ENCODE assay signal across 9 mouse cellular contexts in the genomic region with DNA sequence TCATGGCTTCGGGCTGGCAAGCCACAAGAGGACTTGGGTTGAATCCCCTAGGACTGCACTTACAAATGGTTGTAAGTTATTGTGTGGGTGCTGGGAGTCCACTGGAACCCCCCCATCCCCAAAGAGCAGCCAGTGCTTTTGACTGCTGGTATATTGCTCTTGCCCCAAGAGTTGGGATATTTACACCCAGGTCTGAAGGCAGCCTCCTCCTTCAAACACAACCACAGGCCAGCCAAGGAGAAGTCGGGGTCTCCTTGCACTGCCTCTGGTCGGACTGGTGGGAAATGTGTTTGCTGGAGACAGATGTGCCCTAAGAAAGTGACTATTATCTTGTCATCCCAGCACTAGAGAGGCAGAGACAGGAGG. TPM values are rescaled to one million over a fixed set of nuclear protein-coding genes. Genes with fewer than 3 reads are reported as not detected.
A peak's percentile ranks its signal among the peaks of the same experiment; 100 is the strongest.
DNase-seq lines count a peak whose midpoint lies in the region; ATAC-seq and TF ChIP-seq lines count a peak whose summit lies in the region.
"Had no signal": no experiment of that assay in that cellular context is flagged by ENCODE, and none has a peak within 500 bp of the region (broad histone marks: within the 10 kb centered on the region; RNA-seq: fewer than 3 reads in every experiment).

No protein-coding gene starts in this region.

- peak overlapping the region; percentile 42 for H3K27ac ChIP-seq in bone marrow, adult 2 months (ENCODE audit: control insufficient read depth, insufficient read depth, low read depth, low read length, poor library complexity)
- peak overlapping the region; percentile 94 for H3K27ac ChIP-seq in embryonic facial prominence, embryonic 14.5 days (replicated peaks; ENCODE audit: low read depth, low read length)
- H3K27ac ChIP-seq in liver, embryonic 13.5 days, result peak overlapping the region; percentile 92

- peak overlapping the region; percentile 67; the same call in 1 of the 2 replicates for H3K4me2 ChIP-seq in embryonic facial prominence, embryonic 14.5 days (ENCODE audit: low read depth, low read length)
- peak overlapping the region; percentile 95; the same call in 1 of the 2 replicates for H3K4me2 ChIP-seq in liver, embryonic 13.5 days

- H3K27me3 ChIP-seq in embryonic facial prominence, embryonic 14.5 days (replicated peaks; ENCODE audit: control insufficient read depth, insufficient read depth, low read length), result no peaks in the 10 kb centered on the region
- H3K27me3 ChIP-seq in liver, embryonic 13.5 days, result no peaks in the 10 kb centered on the region

- no peaks in the 10 kb centered on the region for H3K9me3 ChIP-seq in embryonic facial prominence, embryonic 14.5 days (ENCODE audit: control insufficient read depth, low read length)
- H3K9me3 ChIP-seq in liver, embryonic 13.5 days (replicated peaks), result no peaks in the 10 kb centered on the region
- H3K9me3 ChIP-seq: midbrain, embryonic 12.5 days had no signal

- DNase-seq in kidney, adult 9 months, result peak; percentile 12
- no peak for DNase-seq in kidney, postnatal 14 days
- no peak for DNase-seq in embryonic facial prominence, embryonic 14.5 days (ENCODE audit: low spot score)
- DNase-seq in liver, embryonic 13.5 days, result no peak
- DNase-seq in left cerebral cortex, adult 18-20 months (ENCODE audit: low spot score in 2 of 2), result no peak
- no peak for DNase-seq in urinary bladder, postnatal 14 days (ENCODE audit: low spot score)

- TF ChIP-seq CTCF in bone marrow, adult 2 months (IDR thresholded peaks at IDR 0.05; ENCODE audit: control insufficient read depth, insufficient read depth, low read length), result no peak

- peaks cover 5% of the 10 kb centered on the region for H3K36me3 ChIP-seq in embryonic facial prominence, embryonic 14.5 days (ENCODE audit: control insufficient read depth, insufficient read depth, low read length)
- H3K36me3 ChIP-seq in liver, embryonic 13.5 days, result peaks cover 4% of the 10 kb centered on the region

- H3K4me3 ChIP-seq in bone marrow, adult 2 months (replicated peaks; ENCODE audit: control insufficient read depth, low read depth, low read length), result no peak overlapping the region
- H3K4me3 ChIP-seq in embryonic facial prominence, embryonic 14.5 days (ENCODE audit: low read depth, low read length), result no peak overlapping the region
- H3K4me3 ChIP-seq in liver, embryonic 13.5 days (replicated peaks), result no peak overlapping the region

- H3K9ac ChIP-seq in embryonic facial prominence, embryonic 14.5 days (ENCODE audit: low read depth, low read length), result no peak overlapping the region
- H3K9ac ChIP-seq in liver, embryonic 13.5 days, result 0 out of 2 replicates have a peak overlapping the region, but pooled peaks have one; percentile 14
- H3K9ac ChIP-seq: midbrain, embryonic 12.5 days had no signal

- TF ChIP-seq POLR2A in bone marrow, adult 2 months (IDR thresholded peaks at IDR 0.05; ENCODE audit: borderline replicate concordance, control insufficient read depth, low read depth, low read length), result no peak

- H3K4me1 ChIP-seq in bone marrow, adult 2 months (ENCODE audit: control insufficient read depth, insufficient read depth, low read length), result peaks cover 27% of the 10 kb centered on the region
- peaks cover 62% of the 10 kb centered on the region for H3K4me1 ChIP-seq in embryonic facial prominence, embryonic 14.5 days (ENCODE audit: control insufficient read depth, insufficient read depth, low read length)
- H3K4me1 ChIP-seq in liver, embryonic 13.5 days (replicated peaks), result peaks cover 94% of the 10 kb centered on the region

- 74% methylated on average over 3 of the region's 3 CpGs for WGBS in bone marrow, adult 2 months
- WGBS in embryonic facial prominence, embryonic 14.5 days, result 57% methylated on average over 3 of the region's 3 CpGs
- 63% methylated on average over 3 of the region's 3 CpGs for WGBS in liver, embryonic 13.5 days (ENCODE audit: insufficient replicate concordance)

- ATAC-seq in embryonic facial prominence, embryonic 14.5 days (ENCODE audit: low read depth), result no peak
- no peak for ATAC-seq in liver, embryonic 13.5 days (ENCODE audit: low read depth)
- ATAC-seq: inflammation-experienced regulatory T-cells, adult 6 months had no signal

RNA-seq across cellular contexts. Expression of a gene that starts 3.6 kb away (rescaled TPM):
- 200 and 277 TPM in 2 replicates for polyA plus RNA-seq in bone marrow, adult 2 months (2011; ENCODE audit: insufficient read depth, insufficient read length, low replicate concordance, missing spikeins)
- 59.7 and 88.3 TPM in 2 replicates for polyA plus RNA-seq in embryonic facial prominence, embryonic 14.5 days (2014; fragmentation: Nextera tagmentation; extraction: Ambion mirVana)
- 19.5 and 21.9 TPM in 2 replicates for polyA plus RNA-seq in liver, embryonic 13.5 days (2015; fragmentation: Nextera tagmentation; extraction: Ambion mirVana)
- total RNA-seq in left cerebral cortex, adult 18-20 months (2021), result 10 to 100 TPM; 89.7 to 94.6 TPM

RNA-seq across cellular contexts. Expression of a gene that starts 10.5 kb away (rescaled TPM):
- polyA plus RNA-seq in bone marrow, adult 2 months (2011; ENCODE audit: insufficient read depth, insufficient read length, low replicate concordance, missing spikeins), result 8.8 and 23.7 TPM in 2 replicates
- polyA plus RNA-seq in embryonic facial prominence, embryonic 14.5 days (2014; fragmentation: Nextera tagmentation; extraction: Ambion mirVana), result 11.0 and 13.1 TPM in 2 replicates
- 14.8 and 15.1 TPM in 2 replicates for polyA plus RNA-seq in liver, embryonic 13.5 days (2015; fragmentation: Nextera tagmentation; extraction: Ambion mirVana)
- 1 to 10 TPM; 6.8 to 7.0 TPM for total RNA-seq in left cerebral cortex, adult 18-20 months (2021)

RNA-seq across cellular contexts. Expression of a gene that starts 14.2 kb away (rescaled TPM):
- 36.0 and 53.2 TPM in 2 replicates for polyA plus RNA-seq in bone marrow, adult 2 months (2011; ENCODE audit: insufficient read depth, insufficient read length, low replicate concordance, missing spikeins)
- polyA plus RNA-seq in embryonic facial prominence, embryonic 14.5 days (2014; fragmentation: Nextera tagmentation; extraction: Ambion mirVana), result 34.2 and 37.0 TPM in 2 replicates
- 3.0 and 3.3 TPM in 2 replicates for polyA plus RNA-seq in liver, embryonic 13.5 days (2015; fragmentation: Nextera tagmentation; extraction: Ambion mirVana)
- total RNA-seq in left cerebral cortex, adult 18-20 months (2021), result 100 to 1,000 TPM; 105 TPM

RNA-seq across cellular contexts. Expression of a gene that starts 17.1 kb away (rescaled TPM):
- polyA plus RNA-seq in bone marrow, adult 2 months (2011; ENCODE audit: insufficient read depth, insufficient read length, low replicate concordance, missing spikeins), result 0.70 TPM in 1 of 2 replicates, not detected in the other
- 20.9 and 23.6 TPM in 2 replicates for polyA plus RNA-seq in embryonic facial prominence, embryonic 14.5 days (2014; fragmentation: Nextera tagmentation; extraction: Ambion mirVana)
- 0.98 and 1.1 TPM in 2 replicates for polyA plus RNA-seq in liver, embryonic 13.5 days (2015; fragmentation: Nextera tagmentation; extraction: Ambion mirVana)
- 1 to 10 TPM; 7.0 to 8.2 TPM for total RNA-seq in left cerebral cortex, adult 18-20 months (2021)
- polyA plus RNA-seq: inflammation-experienced regulatory T-cells, adult 6 months had no signal

RNA-seq across cellular contexts. Expression of a gene that starts 21.6 kb away (rescaled TPM):
- 3.4 and 3.7 TPM in 2 replicates for polyA plus RNA-seq in bone marrow, adult 2 months (2011; ENCODE audit: insufficient read depth, insufficient read length, low replicate concordance, missing spikeins)
- polyA plus RNA-seq in embryonic facial prominence, embryonic 14.5 days (2014; fragmentation: Nextera tagmentation; extraction: Ambion mirVana), result 7.3 and 9.0 TPM in 2 replicates
- polyA plus RNA-seq in liver, embryonic 13.5 days (2015; fragmentation: Nextera tagmentation; extraction: Ambion mirVana), result 0.54 and 0.69 TPM in 2 replicates
- total RNA-seq in left cerebral cortex, adult 18-20 months (2021), result 100 to 1,000 TPM; 418 to 437 TPM

Comparison
In these comparisons a context has a peak if more than half of its experiments do, and no peak if none do; other contexts are left out.
1. H3K27ac ChIP-seq: peak in every context shown above with its lines; median percentile 94 in embryonic facial prominence, embryonic 14.5 days; 92 in liver, embryonic 13.5 days; 42 in bone marrow, adult 2 months.